Mouse (Mus musculus): ENCODE results near the gene Itgb4. TPM values are rescaled to one million over a fixed set of nuclear protein-coding genes. Genes with fewer than 3 reads are reported as not detected.

Itgb4 gene
- 1.9 and 2.7 TPM in 2 replicates for polyA plus RNA-seq (2015; fragmentation: Nextera tagmentation; extraction: Ambion mirVana)

DNA sequence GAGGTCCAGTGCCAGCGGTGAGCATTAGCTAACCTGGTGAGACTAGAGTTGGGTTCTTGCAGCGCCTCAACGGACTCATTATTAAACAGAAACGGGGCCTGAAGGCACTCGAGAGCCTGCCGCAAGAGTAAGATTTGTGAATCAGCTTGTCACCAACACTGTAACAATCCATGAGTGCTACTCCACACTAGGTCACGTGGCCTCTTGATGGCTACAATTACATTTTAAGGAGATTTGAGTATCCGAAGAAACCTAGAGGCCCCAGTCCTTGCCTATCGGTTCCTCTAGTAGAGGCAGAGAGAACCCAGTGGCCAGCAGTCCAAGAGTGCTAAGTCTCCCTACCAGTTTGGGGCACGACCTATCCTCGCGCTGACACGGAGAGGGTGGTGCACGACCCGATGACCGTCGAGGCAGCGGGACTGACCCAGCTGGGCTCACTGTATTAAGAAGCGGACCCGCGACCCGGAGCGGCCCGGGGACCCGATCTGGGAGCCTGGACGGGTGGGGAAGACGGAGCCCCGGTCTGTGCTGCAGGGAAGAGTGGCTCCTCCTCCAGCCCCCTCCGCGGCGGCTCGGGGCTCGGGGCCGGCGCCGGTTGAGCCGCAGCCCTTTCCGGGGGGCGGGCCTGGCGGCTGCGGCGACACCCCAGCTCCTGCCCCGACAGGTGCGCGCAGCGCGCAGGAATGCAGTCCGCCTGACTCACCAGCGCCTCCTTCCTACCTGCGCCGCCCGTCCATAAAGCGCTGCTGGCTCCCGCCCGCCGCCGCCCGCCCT, at the start of gene Itgb4:
Itgb4 (plus strand) TSS at position 401 of the 774 bp plus-strand sequence.
- Histone ChIP-seq H3K4me1 (replicated peaks) (peaks cover 24% of the 10 kb centered on the region), H3K36me3 (no peaks in the 10 kb centered on the region), H3K27me3 (peaks cover 52% of the 10 kb centered on the region), H3K4me3 (peak within 1 kb of the TSS; percentile 42), H3K9me3 (no peaks in the 10 kb centered on the region), H3K9ac (peak within 1 kb of the TSS; percentile 66), H3K4me2 (peak within 1 kb of the TSS; percentile 63), H3K27ac (replicated peaks) (no peak within 1 kb of the TSS)
- peak; percentile 40; the same call in 1 of the 2 replicates for ATAC-seq (ENCODE audit: low read depth)
- WGBS, result 15% methylated on average over 38 of the region's 58 CpGs

DNA sequence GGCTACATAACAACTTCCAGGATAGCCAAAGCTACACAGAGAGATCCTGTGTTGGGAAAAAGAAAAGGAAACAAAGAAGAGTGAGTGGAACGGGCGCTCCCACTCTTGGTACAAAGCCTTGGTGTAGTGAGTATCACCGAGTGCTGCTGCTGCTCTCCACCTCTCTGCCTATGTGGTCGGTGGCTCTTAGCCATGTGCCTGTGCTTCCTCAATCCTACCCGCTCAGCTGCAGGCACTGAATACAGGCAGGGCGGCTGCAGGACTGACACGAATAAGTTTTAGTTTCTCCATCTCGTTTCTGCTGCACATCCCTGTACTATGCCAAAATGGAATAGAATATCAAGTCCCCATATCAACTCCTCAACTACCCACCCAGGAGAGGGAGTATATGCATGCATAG, 45.5 kb upstream of the Itgb4 start:
- H3K27me3 ChIP-seq, result no peaks in the 10 kb centered on the region
- no peaks in the 10 kb centered on the region for H3K9me3 ChIP-seq
- peaks cover 46% of the 10 kb centered on the region for H3K36me3 ChIP-seq
- H3K4me1 ChIP-seq (replicated peaks), result peaks cover 15% of the 10 kb centered on the region
- no peak overlapping the region for H3K27ac ChIP-seq (replicated peaks)
- no peak for ATAC-seq (ENCODE audit: low read depth)
- H3K4me3 ChIP-seq, result no peak overlapping the region
- no peak overlapping the region for H3K4me2 ChIP-seq
- no peak overlapping the region for H3K9ac ChIP-seq
- WGBS, result 89% methylated on average over 8 of the region's 8 CpGs

DNA sequence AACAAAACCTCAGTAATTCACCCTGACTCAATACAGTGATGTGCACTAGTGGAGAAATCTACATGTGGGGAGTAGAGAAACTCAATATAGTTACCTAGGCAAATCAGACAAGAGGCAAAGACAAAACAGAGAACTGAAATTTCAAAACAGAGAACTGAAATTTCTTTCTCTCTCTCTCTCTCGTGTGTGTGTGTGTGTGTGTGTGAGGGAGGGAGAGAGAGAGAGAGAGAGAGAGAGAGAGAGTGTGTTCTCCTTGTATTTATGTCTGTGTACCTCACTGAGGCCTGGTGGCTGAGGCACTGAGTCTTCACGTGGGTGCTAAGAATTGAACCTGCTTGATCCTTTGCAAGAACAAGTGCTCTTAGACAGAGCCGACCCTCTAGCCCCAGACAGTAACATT, 44.7 kb upstream of the Itgb4 start:
- no peak overlapping the region for H3K4me2 ChIP-seq
- H3K9me3 ChIP-seq, result no peaks in the 10 kb centered on the region
- no peaks in the 10 kb centered on the region for H3K27me3 ChIP-seq
- H3K9ac ChIP-seq, result no peak overlapping the region
- H3K36me3 ChIP-seq, result peaks cover 39% of the 10 kb centered on the region
- H3K4me1 ChIP-seq (replicated peaks), result peaks cover 23% of the 10 kb centered on the region
- H3K4me3 ChIP-seq, result no peak overlapping the region
- WGBS, result 80% methylated on average over 3 of the region's 3 CpGs
- no peak overlapping the region for H3K27ac ChIP-seq (replicated peaks)
- ATAC-seq (ENCODE audit: low read depth), result no peak

DNA sequence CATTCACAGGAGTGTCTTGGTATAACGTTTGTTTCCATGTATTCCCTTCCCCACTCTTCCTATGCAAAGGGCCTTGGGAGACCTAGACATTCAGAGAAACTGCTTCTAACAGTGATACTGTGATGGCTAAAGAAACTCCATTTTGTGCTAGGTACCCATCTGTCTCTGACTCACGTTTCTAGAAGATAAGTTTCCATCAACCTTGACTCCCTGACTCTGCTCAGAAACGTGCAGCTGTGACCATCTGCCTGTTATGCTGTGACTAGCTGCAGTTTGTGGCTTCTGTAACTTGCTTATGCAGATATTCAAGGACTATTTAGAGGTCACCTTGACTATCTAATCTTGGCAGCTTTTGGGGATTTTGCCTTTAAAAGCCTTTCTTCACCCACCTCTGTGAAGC, 43.3 kb upstream of the Itgb4 start:
- no peak for ATAC-seq (ENCODE audit: low read depth)
- no peaks in the 10 kb centered on the region for H3K27me3 ChIP-seq

DNA sequence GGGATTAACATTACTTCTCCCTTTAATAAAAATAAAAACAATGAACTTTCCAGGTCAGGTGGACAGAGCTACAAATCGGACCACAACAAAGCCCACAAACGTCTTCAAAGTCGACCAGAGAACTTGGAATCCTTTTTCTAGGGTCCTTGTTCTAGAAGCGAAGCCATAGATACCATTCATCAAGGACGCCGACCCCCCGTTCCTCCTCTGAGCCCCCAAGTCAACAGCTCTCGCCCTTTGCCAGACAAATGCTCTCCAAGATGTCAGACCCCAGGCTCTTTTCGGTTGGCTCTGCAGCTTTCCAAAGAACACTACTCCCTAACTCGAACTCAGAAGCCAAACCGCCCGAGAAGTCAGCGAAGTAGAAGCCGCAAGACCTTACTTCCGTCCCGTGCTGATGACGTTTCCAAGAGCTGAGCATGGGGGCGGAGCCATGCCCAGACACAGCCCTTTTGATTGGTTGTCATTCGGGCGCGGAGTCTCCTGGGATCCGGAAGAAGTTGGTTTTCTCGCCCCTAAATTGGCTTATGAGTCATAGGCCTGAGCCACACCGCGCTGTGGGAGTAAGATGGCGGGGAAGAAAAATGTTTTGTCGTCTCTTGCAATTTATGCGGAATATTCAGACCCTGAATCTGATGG, 41.3 kb upstream of the Itgb4 start, which contains the start of the genes Sap30bp and Recql5:
Sap30bp (plus strand) TSS at position 175 of the 639 bp plus-strand sequence.
Recql5 (minus strand) TSS at position 370 of the 639 bp plus-strand sequence.
- peak; percentile 99 for ATAC-seq (ENCODE audit: low read depth)
- H3K27ac ChIP-seq (replicated peaks), result peak within 1 kb of the TSS; percentile 76
- H3K4me2 ChIP-seq, result peak within 1 kb of the TSS; percentile 98
- peaks cover 47% of the 10 kb centered on the region for H3K36me3 ChIP-seq
- under 1% methylated on average over 28 of the region's 28 CpGs for WGBS
- H3K4me3 ChIP-seq, result peak within 1 kb of the TSS; percentile 93
- no peaks in the 10 kb centered on the region for H3K9me3 ChIP-seq
- no peaks in the 10 kb centered on the region for H3K27me3 ChIP-seq
- peak within 1 kb of the TSS; percentile 86 for H3K9ac ChIP-seq
- H3K4me1 ChIP-seq (replicated peaks), result peaks cover 39% of the 10 kb centered on the region

More for the DNA sequence above, 43.3 kb upstream of the Itgb4 start:
- 67% methylated on average over 3 of the region's 3 CpGs for WGBS
- no peaks in the 10 kb centered on the region for H3K9me3 ChIP-seq
- no peak overlapping the region for H3K4me2 ChIP-seq
- peaks cover 37% of the 10 kb centered on the region for H3K4me1 ChIP-seq (replicated peaks)
- no peak overlapping the region for H3K9ac ChIP-seq
- peaks cover 42% of the 10 kb centered on the region for H3K36me3 ChIP-seq
- H3K27ac ChIP-seq (replicated peaks), result no peak overlapping the region
- H3K4me3 ChIP-seq, result no peak overlapping the region

DNA sequence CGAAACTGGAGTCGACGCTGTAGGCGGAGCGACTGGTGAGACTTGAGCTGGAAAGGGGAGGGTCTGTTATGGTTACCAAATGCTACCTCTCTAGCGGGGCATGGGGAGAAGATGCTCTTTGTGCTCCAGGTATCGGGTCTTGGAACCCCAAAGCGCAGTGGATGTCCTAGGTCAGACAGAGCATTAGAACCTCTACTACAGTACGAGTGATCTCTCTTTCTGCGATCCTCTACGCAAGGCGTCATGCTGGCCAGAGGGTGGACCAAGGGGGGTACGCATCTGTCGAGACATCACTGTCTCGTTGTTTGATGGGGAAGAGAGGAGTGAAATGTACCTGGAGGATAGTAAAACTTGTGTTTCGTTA, 40.8 kb upstream of the Itgb4 start:
- peak overlapping the region; percentile 94 for H3K4me2 ChIP-seq
- H3K27me3 ChIP-seq, result no peaks in the 10 kb centered on the region
- under 1% methylated on average over 16 of the region's 16 CpGs for WGBS
- peaks cover 46% of the 10 kb centered on the region for H3K36me3 ChIP-seq
- peaks cover 39% of the 10 kb centered on the region for H3K4me1 ChIP-seq (replicated peaks)
- H3K9me3 ChIP-seq, result no peaks in the 10 kb centered on the region
- H3K27ac ChIP-seq (replicated peaks), result peak overlapping the region; percentile 76
- peak overlapping the region; percentile 93 for H3K4me3 ChIP-seq
- ATAC-seq (ENCODE audit: low read depth), result peak; percentile 60
- H3K9ac ChIP-seq, result peak overlapping the region; percentile 86

DNA sequence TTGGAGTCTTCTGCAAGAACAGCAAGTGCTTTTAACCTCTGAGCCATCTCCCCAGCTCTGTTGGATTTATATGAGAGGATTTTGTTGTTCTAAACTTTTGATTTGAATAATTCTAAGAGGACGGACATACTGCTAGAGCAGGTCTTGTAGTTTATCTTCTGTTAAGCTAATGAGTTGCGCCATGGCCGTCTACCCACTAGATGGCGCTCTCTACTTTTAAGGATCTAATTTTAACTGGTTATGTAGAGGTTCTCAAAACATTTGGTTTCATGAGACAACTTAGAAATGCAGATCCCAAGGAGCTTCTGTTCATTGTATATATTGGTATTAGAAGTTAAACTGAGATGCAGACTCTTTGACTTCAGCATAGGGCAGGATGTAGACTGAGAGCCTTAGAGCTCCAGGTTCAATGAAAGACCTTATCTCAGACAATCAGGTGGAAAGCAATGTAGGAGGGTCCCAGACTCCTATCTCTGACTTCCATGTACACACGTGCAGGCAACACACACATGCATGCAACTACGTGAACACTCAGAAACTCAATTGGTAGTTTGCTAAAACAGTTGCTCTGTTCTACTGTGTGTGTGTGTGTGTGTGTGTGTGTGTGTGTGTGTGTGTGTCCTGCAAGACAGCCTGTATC, 34.7 kb upstream of the Itgb4 start:
- Histone ChIP-seq H3K9me3 (no peaks in the 10 kb centered on the region), H3K4me1 (replicated peaks) (peaks cover 16% of the 10 kb centered on the region), H3K4me3 (no peak overlapping the region), H3K27ac (replicated peaks) (no peak overlapping the region), H3K27me3 (no peaks in the 10 kb centered on the region), H3K36me3 (peaks cover 88% of the 10 kb centered on the region), H3K9ac (no peak overlapping the region), H3K4me2 (no peak overlapping the region)
- ATAC-seq (ENCODE audit: low read depth), result no peak
- WGBS, result 43% methylated on average over 6 of the region's 6 CpGs

DNA sequence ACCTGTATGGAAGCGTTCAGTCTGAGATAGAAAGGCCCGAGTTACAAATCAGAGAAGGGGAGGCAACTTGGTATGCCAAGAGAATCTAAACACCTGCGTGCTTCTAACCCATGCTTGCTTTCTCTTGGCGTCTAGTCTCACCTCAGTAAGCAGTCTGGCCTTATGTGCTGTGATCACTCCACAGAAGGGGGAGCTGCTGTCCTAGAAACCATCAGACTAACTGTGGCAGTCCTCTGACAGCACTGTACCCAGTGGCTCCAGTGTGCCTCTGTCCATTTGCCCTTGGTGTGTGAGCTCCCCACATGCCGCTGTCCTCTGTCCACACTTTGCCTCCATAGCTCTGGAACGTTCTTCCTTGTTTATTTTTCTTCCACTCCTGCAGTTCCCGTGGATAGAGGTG, 32.5 kb upstream of the Itgb4 start:
- H3K4me3 ChIP-seq, result no peak overlapping the region
- no peak for ATAC-seq (ENCODE audit: low read depth)
- no peaks in the 10 kb centered on the region for H3K9me3 ChIP-seq
- 89% methylated on average over 7 of the region's 7 CpGs for WGBS
- no peak overlapping the region for H3K27ac ChIP-seq (replicated peaks)
- H3K4me2 ChIP-seq, result no peak overlapping the region
- 0 out of 2 replicates have a peak, but pooled peaks cover 3% of the 10 kb centered on the region for H3K4me1 ChIP-seq (replicated peaks)
- peaks cover 93% of the 10 kb centered on the region for H3K36me3 ChIP-seq
- no peak overlapping the region for H3K9ac ChIP-seq
- no peaks in the 10 kb centered on the region for H3K27me3 ChIP-seq

DNA sequence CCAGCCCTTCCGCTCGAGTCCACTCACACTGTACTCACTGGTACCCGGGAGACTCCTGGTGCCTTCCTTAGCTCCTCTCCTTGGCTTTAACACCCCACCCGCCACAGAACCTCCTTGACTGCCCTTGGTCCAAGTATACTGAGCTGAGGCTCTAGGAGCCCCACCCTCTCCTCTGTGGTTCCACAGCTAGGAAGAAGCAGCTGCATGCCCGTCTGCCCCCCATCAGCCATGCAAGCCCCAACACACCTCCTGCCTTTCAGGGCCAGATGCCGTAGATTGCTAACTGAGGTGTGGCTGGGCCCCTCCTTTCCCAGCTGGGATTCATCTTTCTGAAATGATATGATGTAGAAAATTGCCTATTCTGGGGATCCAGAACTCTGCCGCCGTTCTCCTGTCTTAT, 29.3 kb upstream of the Itgb4 start:
- H3K4me3 ChIP-seq, result no peak overlapping the region
- no peak overlapping the region for H3K27ac ChIP-seq (replicated peaks)
- no peak overlapping the region for H3K4me2 ChIP-seq
- no peaks in the 10 kb centered on the region for H3K9me3 ChIP-seq
- ATAC-seq (ENCODE audit: low read depth), result no peak
- no peak overlapping the region for H3K9ac ChIP-seq
- H3K4me1 ChIP-seq (replicated peaks), result peaks cover 20% of the 10 kb centered on the region
- no peaks in the 10 kb centered on the region for H3K27me3 ChIP-seq
- peaks cover 91% of the 10 kb centered on the region for H3K36me3 ChIP-seq
- 90% methylated on average over 8 of the region's 8 CpGs for WGBS

DNA sequence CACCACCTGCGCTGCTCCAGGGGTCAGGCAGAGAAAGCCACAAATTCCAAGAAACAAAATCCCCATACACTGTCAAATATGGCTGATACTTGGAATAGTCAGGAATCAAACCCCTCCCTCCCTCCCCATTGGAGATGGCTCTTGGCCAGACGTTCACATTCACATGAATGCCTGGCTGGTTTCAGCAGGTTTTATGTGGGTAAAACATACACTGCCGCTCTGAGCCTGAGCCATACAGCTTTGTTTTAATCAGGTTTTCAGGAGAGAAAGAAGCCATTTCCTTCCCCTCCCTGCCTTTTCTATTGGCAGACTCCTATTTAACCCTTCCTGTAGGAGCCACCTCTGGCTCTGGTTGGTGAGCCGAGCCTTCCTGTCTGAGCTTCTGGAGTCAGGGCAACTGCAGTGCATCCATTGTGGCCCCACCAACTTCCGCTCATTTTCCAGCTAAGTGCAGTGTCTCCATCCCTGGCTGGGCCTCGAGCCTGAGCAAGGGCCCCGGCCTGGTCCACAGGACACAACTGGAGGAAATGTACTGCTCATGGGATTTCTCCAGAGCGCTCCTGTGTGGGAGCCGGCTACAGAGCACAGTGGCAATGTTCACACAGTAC, 28.2 kb upstream of the Itgb4 start:
- Histone ChIP-seq H3K27me3 (no peaks in the 10 kb centered on the region), H3K36me3 (peaks cover 91% of the 10 kb centered on the region), H3K4me3 (no peak overlapping the region), H3K9me3 (no peaks in the 10 kb centered on the region), H3K27ac (replicated peaks) (peak overlapping the region; percentile 64), H3K4me1 (replicated peaks) (peaks cover 28% of the 10 kb centered on the region), H3K9ac (no peak overlapping the region), H3K4me2 (no peak overlapping the region)
- ATAC-seq (ENCODE audit: low read depth), result no peak
- 81% methylated on average over 9 of the region's 9 CpGs for WGBS

DNA sequence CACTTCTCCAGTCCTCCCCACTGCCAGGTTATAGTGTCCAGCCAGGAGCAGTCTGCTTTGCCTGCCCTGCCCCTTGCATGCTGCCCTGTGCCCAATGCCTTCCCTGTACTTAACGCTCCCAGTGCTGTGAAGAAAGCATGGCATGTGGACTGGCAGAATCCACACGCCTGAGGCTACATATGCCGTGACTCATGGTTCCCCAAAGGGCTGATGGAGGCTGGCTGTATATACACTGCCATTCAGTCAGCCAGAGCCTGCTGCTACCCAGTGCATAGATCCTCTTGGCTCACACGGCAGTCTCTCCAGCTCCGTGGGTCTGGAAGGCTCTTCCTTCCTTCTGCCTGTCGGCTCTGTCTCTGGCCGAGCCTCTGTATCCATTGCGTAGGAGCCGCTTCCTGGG, 26.2 kb upstream of the Itgb4 start:
- peaks cover 93% of the 10 kb centered on the region for H3K36me3 ChIP-seq
- H3K4me2 ChIP-seq, result no peak overlapping the region
- peaks cover 34% of the 10 kb centered on the region for H3K4me1 ChIP-seq (replicated peaks)
- ATAC-seq (ENCODE audit: low read depth), result no peak
- no peak overlapping the region for H3K27ac ChIP-seq (replicated peaks)
- H3K27me3 ChIP-seq, result no peaks in the 10 kb centered on the region
- 88% methylated on average over 9 of the region's 9 CpGs for WGBS
- H3K9ac ChIP-seq, result no peak overlapping the region
- H3K4me3 ChIP-seq, result no peak overlapping the region
- H3K9me3 ChIP-seq, result no peaks in the 10 kb centered on the region

DNA sequence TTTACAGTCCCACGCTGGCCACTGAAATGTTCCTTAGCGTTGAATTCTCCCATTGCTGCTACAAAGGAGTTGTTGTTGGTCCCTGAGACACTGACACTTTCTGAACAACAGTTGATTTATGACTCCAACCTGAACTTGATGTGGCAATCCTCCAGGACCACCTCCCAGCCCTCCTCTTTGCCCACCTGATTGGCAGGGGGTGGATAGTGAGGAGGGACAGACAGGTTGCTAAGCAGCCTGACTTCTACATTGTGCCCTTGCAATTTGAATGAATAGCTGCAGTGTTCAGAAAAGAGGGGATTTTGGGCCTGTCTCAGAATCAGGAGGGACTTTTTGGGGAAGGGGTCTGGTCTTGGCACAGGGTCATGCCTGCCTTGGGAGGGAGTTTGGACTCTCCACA, 23.8 kb upstream of the Itgb4 start:
- H3K4me2 ChIP-seq, result no peak overlapping the region
- H3K4me1 ChIP-seq (replicated peaks), result peaks cover 52% of the 10 kb centered on the region
- H3K9ac ChIP-seq, result no peak overlapping the region
- WGBS, result 54% methylated on average over 2 of the region's 2 CpGs
- H3K27me3 ChIP-seq, result no peaks in the 10 kb centered on the region
- no peak overlapping the region for H3K4me3 ChIP-seq
- ATAC-seq (ENCODE audit: low read depth), result peak; percentile 80
- H3K9me3 ChIP-seq, result no peaks in the 10 kb centered on the region
- H3K27ac ChIP-seq (replicated peaks), result peak overlapping the region; percentile 86
- peaks cover 85% of the 10 kb centered on the region for H3K36me3 ChIP-seq

All from neural tube, embryonic 13.5 days (tissue).